Mouse (Mus musculus) CD4-positive naive resting alpha-beta T cell, adult 76 days (primary cell): ENCODE results near the gene Gde1. TPM values are rescaled to one million over a fixed set of nuclear protein-coding genes. Genes with fewer than 3 reads are reported as not detected.

Experiments used
- total RNA-seq: library from RNA; stranded (reverse); gene quantifications from one replicate; pipeline ENCODE4 v1.2.4, GENCODE M21; 2023

Gde1 gene
- total RNA-seq: 27.6 TPM

GRCm38 (mm10) chr7:118705101-118705961 lies at the start of gene Gde1:
Gde1 (minus strand) TSS chr7:118705778.

GRCm38 (mm10) chr7:118739975-118740531 lies 34.5 kb upstream of the Gde1 start, which contains the start of gene Vps35l:
Vps35l (plus strand) TSS chr7:118740226.

GRCm38 (mm10) chr7:118712228-118713173 lies 6.9 kb upstream of the Gde1 start, which contains the start of gene Ccp110:
Ccp110 (plus strand) TSS chr7:118712552.

Other genes starting within 250 kb of the Gde1 start
- 1.5 TPM for gene Itpripl2, start 213.8 kb downstream of the Gde1 start, total RNA-seq
- gene Coq7, start 172.4 kb downstream of the Gde1 start, total RNA-seq: 6.9 TPM
- 0.70 TPM for gene Tmc7, start 121.0 kb downstream of the Gde1 start, total RNA-seq
- gene Tmc5, start 108.5 kb downstream of the Gde1 start, total RNA-seq: not detected
- 7.9 TPM for gene Ccp110, start 6.8 kb upstream of the Gde1 start, total RNA-seq
- 60.6 TPM for gene Vps35l, start 34.4 kb upstream of the Gde1 start, total RNA-seq
- gene Iqck, start 150.0 kb upstream of the Gde1 start, total RNA-seq: 0.26 TPM
- gene Knop1, start 150.5 kb upstream of the Gde1 start, total RNA-seq: 10.4 TPM